Mouse (Mus musculus) ovary, adult 18-20 months (tissue): ENCODE results near the gene Scpep1.
"Not testable (repeated sequence)": the region's sequence is repeated elsewhere in the genome, so short reads cannot be mapped to it uniquely, and the experiment has no call there.

Experiments used
- DNase-seq: peaks from one replicate; pipeline ENCODE4 v3.0.0; 2022; ENCODE audit warnings: low spot score, mixed read lengths

The Scpep1 gene

DNA sequence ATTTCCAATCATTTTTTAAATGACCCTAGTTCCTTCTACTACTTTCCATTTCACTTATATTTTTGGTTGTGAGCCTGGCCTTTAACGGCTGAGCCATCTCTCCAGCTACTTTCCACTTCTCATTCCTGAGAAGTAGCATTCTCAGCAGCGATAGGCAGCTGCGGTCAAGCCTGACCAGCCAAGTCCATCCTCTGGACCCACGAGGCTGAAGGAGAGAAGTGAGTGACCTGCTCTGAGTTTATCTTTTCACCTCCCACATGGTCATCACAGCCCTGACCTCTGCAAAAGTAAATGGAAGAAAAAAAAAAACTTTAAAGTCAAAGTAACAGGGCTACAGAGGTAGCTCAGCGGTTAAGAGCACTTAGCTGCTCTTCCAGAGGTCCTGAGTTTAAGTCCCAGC, 28.7 kb downstream of the Scpep1 start:
- no peak for DNase-seq

DNA sequence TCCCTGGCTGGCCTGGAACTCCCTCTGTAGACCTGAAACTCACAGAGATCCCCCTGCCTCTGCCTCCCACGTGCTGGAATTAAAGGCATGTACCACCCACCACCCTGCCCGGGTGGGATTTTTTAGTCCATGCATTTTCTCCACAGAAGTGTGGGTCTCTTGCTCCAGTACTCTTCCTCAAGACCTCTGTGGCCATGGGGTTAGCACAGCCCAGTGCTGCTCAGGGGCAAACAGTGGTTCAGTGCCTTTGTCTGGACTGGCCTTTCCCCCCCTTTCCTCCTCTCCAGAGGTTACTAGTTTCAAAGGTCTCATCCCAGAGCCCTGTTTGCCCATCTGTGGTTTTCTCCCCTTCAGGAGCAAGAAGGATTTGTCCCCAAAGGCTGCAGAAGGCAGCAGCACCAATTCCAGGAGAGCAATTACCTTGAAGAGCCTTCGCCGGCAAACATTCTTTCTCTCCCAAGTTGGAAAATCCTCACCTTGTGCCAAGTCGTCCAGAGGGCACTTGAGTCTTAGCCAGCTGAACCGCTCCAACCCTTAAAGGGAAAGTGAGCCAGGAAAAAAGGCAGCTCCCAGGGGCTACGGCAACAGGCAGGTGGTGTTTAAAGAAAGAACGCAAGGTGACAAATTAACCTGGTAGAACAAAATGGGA, 45.8 kb downstream of the Scpep1 start:
- peak; percentile 58 for DNase-seq

GRCm38 (mm10) chr11:88908557-88909211, 46.6 kb downstream of the Scpep1 start:
- peak; percentile 40 for DNase-seq

- DNase-seq = no peak
These were observed 47.4 kb downstream of the Scpep1 start for GRCm38 (mm10) chr11:88907886-88908285.

DNA sequence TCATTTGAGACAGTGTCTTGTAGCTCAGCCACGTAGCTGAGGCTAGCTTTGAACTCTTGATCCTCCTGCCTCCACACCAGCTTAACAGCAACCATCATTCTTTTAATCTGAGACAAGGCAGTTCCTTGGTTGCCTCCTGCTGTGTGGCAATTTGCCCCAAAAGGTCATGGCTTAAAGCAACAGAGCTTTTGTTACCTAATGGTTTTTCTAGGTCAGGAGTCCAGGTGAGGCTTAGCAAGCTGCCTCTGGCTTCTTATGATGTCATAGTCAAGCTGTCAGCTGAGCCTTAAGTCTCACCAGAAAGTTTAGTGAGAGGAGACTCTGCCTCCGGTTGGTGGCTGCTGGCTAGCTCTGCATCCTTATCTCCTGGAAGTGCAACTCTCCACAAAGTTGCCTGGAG, 49.6 kb downstream of the Scpep1 start:
- no peak for DNase-seq

DNA sequence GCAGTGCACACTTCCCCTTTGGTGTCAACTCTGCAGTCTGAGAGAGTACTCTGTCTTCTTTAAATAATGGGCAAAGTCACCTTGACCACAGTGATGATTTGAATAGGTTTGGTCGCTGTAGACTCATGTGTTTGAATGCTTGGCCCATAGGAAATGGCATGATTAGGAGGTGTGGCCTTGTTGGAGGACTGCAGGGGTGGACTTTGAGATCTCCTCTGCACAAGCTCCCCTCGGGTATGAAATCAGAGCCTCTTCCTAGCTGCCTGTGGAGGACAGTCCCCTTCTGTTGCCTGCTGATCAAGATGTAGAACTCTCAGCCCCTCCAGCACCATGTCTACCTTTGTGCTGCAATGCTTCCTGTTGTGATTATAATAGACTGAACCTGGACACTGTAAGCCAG, 51.2 kb downstream of the Scpep1 start:
- no peak for DNase-seq

GRCm38 (mm10) chr11:88902762-88903161, 52.5 kb downstream of the Scpep1 start:
- no peak for DNase-seq

DNA sequence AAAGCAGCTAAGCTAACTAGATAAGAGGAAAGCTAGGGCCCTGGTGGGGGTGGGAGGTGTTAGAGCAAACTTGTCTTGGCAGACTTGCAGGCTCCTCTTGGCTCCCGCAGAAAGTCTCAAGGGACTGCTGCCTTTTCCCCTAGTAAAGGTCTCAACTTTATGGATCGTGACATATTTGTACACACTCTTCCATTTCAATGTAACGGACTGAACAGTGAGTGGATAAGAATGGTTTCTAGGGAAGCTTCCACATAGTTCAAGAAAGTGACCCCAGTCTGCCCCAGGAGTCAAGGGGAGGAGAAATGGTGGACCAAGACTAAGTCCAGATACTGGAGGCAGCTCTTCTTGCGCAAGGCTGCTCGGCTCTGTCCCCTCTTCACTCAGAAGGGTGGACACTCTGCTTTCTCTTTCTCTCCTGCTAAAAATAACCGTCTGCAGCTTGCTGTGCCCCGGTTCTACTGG, 53.9 kb downstream of the Scpep1 start:
- no peak for DNase-seq

- DNase-seq = no peak
These were observed 55.7 kb downstream of the Scpep1 start for GRCm38 (mm10) chr11:88899561-88899960.

DNA sequence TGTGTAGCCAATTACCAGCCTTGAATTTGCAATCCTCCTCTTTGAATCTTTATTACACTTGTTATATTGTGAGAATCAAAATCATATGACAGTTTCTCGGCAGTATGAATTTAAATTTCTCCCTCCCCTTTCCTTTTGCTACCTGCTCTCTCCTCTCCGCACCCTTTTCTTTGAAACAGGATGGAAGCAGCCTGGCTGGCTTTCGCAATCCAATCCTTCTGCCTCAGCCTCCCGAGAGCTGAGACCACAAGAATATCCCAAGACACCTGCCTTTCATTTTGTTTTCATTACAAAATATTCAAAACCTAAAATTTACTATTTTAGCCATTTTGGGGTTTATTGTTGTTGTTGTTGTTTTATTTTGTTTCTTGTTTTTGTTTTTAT, 56.9 kb downstream of the Scpep1 start:
- DNase-seq = no peak

DNA sequence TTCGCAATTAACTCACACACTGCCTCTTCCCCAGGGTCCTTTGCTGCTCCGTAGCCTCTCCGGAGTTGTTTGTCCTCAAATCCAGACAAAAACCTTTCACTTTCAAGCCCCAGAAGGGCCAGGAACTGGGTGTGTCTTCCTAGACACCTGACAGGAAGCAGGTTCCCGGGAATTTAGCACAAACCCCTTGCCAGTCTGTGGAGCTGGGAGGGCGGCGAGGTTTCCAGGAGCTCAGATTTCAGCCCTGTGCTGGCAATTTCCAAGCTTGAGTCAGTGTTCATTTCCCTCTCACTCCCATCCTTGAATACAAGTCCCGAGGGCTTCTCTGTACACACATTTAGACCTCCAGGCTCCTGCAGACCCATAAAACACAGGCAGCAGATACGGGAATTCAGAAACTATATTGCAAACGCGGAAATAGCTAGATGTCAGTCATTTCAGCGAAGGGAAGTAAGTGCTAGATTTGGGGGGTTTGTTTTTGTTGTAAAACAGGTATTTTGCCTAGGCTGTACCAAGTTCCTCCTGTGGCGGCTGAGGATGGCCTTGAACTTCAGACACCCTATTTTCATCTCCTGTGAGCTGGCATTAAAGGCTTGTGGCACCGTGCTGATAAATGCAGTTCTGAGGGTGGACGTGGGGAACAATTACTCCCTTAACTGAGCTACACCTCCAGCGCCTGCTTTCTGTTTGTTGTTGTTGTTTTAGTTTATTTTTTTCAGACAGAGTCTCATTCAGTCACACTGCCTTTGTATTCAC, 57.5 kb downstream of the Scpep1 start:
- no peak for DNase-seq

DNA sequence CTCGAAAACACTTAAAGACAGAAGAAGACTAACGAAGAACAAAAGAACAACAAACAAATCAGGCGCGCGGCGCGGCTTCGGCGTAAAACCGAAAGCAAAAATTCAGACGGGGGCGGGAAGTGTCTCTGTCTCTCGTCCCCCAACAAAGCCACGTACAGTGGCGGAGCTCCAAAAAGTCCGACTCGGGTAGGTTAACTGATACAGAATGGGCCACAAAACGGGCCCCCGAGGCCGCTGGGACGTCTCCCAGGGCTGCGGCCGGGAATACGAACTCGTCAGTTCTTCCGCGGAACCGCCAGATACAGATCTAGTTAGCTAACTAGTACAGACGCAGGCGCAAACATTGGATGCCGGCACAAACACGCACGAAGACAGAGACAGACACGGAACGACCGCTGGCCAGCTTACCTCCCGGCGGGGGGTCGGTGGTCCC, 59.4 kb downstream of the Scpep1 start:
- peak; percentile 14 for DNase-seq

DNA sequence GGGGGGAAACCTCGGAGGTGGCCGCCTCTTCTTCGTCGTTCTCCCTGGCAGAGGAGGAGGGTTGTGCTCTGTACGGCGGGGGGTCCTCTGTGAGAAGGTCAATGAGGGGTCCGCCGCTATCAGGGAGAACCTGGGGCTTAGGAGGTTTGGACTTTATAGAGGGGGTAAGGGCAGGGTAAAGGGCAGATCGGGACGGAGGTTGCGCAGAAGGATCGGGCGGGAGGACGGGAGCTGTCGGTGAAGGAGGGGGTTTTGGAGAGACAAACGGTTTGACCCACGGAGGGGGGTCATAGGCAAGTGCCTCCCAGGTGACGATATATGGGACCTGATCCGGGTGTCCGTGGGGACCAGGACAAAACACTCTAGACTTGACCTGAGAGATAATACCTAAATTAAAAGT, 60.0 kb downstream of the Scpep1 start:
- DNase-seq = peak; percentile 28

DNA sequence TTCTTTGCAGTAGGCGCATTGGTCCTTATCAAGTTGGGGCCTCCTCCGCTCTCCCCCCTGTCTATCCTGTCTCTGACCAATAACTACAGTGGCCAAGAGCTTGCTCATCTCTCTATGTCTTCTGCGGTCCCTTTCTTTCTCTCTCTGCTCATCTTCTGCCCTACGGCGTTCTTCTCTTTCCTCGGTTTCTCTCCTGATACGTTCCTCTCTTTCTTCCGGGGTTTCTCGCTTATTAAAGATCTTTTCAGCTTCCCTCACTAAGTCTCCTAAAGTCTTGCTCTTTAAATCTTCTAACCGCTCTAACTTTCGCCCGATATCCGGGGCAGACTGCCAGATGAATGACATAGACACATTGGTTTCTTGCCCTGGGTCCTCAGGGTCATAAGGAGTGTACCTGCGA, 61.0 kb downstream of the Scpep1 start:
- DNase-seq = not testable (repeated sequence)

GRCm38 (mm10) chr11:88893501-88893900, 61.8 kb downstream of the Scpep1 start:
- DNase-seq = not testable (repeated sequence)

DNA sequence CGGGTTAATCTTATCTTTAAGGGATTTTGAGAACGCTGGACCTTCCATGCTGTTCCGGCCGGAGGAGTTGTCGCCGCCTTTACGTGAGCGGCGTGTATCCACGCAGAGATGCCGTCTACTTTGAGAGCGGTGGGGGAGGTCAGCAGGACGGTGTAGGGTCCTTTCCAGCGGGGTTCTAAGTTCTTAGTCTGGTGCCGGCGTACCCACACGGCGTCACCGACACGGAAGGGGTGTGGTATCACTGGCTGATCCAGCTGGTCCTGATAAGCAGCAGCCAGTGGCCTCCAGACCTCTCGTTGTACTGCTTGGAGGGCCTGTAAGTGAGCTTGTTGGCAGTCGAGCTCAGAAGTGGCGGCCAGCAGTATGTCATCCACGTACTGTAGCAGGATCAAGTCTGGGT, 62.5 kb downstream of the Scpep1 start:
- DNase-seq = peak; percentile 20

GRCm38 (mm10) chr11:88891921-88892561, 63.2 kb downstream of the Scpep1 start:
- DNase-seq = peak; percentile 66

DNA sequence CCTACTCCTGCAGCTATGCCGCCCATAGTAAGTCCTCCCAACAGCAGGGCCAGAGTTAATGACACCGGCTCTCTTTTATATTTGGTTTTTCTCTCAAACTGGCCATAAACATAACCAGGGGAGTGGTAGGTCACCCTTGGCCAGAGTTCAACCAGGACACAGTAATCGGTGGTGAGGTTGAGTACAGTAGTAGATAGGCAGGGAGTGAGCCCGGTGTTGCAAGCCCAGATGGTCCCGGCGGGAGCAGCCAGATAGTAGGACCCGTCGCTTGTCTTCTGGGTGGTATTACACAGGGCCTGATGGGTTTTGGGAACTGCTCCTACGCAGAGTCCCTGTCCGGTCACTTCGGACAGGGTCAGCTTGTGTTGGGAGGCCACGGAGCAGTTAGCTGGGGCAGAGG, 63.8 kb downstream of the Scpep1 start:
- peak; percentile 34 for DNase-seq

- not testable (repeated sequence) for DNase-seq
These were observed 64.4 kb downstream of the Scpep1 start for GRCm38 (mm10) chr11:88890904-88891303.

GRCm38 (mm10) chr11:88888996-88889395, 66.3 kb downstream of the Scpep1 start:
- DNase-seq = no peak

DNA sequence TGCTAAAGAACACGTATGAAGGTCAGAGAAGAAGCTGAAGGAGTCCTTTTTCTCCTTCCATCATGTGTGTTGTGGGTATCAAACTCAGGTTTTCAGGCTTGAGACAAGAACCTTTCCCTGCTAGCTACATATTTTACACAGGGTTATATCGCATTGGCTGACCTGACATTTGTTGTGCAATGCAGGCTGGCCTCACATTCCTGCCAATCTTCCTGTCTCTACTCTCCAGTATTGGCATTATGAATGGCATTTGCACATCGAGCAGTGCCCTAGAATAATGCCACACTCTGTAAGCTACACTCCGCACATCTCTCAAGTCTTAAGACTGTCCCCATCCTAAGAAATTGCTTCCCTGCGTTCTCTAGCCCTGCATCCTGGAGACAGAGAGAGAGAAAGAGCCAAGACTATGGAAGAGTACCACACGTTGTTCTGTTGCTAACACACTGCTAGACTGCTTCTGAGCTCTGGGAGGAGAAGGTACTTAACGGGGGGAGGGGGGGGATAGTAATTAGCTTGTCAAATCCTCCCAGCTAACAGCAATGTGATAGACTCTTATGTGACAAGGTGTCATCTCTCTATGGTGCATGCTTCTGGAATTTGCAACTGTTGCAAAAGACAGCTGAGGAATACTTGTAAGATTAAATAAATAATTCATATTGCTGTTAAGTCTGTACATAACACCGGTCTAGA, 70.7 kb downstream of the Scpep1 start:
- DNase-seq = no peak

GRCm38 (mm10) chr11:88878011-88878410, 77.3 kb downstream of the Scpep1 start:
- no peak for DNase-seq
